Mouse (Mus musculus) urinary bladder, postnatal 36 days (tissue): Measurements from ENCODE around the gene Fam160b1.
A peak's percentile ranks its signal among the peaks of the same experiment; 100 is the strongest.

Source experiments
- DNase-seq, 2 experiments: peaks; one replicate each; pipeline ENCODE4 v3.0.0; 2022; ENCODE audit warnings: low spot score in 2 of 2, mixed read lengths in 1 of 2

Fam160b1 gene

DNA sequence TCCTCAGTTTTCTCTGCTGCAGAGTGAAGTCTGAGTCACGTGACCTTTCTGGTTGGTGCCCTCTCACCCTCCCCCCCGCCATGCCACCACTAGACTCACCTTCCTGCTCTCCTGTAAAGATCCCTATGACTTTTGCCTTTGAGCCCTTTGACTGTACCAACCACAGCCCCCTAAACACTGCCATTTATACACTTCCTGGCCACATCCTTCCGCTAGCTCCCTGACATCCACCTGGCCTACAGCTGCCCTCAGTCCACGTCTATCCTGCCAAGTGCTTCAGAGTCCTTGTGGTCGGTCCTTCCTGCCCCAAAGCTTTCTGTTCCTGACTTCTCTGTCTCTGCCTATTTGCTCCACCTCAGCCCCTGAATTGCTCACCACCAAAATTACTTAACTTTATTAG, 16.6 kb upstream of the Fam160b1 start:
- DNase-seq: no peak

DNA sequence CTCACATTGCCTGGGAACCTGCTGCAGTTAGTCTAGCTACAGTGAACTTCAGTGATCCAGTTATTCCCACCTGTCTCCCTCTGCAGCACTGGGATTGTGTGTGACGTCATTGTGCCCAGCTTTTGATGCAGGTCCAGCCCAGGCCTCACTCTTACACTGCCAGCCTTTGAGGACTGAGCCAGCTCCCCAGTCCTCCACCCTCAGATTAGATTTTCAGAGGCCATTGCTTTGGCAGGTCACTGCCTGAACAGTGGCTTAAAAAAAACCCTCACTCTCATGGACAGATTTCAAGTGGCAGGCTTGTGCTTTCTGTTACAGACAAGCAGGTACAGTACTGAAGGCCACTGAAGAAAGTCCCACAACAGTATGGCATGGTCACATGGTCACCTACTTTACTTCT, 15.8 kb upstream of the Fam160b1 start:
- DNase-seq: no peak

DNA sequence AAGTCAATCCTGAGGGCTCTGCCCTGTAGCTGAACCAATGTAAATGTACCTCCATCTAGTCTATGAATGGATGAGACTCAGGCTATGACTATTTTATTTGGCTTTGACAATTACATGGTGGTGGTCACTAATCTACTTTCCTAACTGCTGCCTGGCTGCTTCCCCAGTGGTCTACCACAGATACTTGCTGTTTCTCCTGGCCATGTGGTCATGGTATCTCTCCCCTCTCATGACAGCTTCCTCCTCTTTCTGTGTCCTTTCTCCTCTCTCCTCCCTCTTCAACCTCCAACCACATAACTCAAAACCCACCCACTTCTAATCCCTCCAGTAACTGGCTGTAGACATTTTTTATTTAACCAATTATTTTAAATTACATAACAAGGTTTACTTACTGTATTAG, 11.4 kb upstream of the Fam160b1 start:
- DNase-seq: no peak

DNA sequence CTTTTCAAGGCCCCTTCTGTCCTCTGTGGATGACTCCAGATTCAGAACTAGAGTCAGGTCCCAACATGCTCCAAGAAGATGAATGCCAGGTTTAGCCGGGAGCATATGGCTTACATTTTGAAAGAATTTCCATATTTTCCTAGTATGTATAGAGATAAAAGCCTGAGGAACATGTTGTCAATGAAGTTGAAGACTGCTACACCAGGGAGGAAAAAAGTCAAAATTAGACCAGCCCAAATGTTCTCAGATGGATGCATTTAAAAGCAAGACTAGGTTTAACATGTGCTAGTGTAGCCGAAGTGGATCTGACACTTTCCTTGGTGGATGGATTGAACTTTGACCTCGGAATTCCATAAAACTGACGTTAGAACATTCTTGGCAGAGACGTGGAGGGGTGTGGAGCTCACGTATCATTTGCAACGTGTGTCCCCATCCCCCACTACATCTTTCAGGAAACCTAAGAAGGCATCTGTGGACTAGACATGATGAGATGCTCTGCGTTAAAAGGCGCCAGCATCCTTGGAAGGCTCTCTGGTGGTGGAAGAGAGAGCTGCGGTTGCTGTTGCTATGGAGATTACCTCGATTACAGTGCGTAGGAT, 8.0 kb upstream of the Fam160b1 start:
- no peak for DNase-seq

DNA sequence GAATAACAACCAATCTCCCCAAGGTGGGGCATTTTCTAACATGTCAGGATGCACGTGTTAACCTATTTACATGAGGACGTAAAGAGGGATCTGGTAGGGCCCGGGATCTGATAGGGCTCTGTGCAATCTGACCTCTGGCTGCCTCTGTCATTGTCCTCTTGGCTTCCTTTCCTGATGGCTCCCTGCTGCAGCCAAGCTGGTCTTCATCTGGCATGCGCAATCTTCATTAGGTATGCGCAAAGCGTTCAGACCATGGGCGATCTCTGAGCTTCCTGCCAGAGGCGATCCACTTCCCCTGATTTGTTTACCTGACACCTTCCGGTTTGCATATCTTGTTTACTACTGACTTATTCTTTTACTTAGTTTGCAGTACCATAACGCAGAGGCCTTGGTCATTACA, 7.3 kb upstream of the Fam160b1 start:
- DNase-seq: no peak

DNA sequence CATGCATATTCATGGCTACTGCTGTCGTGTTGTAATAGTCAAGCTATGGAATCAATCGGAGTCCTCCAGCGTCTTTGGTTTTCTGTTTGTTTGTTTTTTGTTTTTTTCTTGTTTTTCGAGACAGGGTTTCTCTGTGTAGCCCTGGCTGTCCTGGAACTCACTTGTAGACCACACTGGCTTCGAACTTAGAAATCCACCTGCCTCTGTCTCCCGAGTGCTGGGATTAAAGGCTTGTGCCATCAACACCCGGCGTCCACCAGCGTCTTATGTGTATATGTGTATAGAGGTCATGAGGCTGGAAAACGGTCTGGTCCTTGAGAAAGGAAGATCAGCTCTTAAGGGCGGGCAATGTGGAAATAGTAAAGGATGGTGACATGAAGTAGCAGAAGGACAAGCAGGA, 6.4 kb upstream of the Fam160b1 start:
- DNase-seq: no peak

DNA sequence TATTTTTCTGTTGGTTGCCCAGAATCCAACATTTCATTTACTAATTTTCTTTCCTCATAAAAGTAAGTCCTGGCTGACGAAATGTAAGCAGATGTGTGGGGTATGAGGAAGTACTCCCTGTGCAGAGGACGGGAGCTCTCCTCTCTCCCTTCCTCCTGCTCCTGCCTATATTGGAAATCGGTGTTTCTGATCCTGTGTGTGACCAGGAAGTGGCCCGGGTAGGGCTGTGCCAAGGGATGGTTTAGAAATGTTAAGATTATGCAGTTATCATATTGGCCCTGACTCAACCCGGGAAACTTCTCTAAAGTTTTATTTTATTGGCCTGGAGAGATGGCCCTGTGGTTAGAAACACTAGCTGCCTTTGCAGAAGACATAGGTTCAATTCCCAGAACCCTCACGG, 5.8 kb upstream of the Fam160b1 start:
- no peak for DNase-seq

DNA sequence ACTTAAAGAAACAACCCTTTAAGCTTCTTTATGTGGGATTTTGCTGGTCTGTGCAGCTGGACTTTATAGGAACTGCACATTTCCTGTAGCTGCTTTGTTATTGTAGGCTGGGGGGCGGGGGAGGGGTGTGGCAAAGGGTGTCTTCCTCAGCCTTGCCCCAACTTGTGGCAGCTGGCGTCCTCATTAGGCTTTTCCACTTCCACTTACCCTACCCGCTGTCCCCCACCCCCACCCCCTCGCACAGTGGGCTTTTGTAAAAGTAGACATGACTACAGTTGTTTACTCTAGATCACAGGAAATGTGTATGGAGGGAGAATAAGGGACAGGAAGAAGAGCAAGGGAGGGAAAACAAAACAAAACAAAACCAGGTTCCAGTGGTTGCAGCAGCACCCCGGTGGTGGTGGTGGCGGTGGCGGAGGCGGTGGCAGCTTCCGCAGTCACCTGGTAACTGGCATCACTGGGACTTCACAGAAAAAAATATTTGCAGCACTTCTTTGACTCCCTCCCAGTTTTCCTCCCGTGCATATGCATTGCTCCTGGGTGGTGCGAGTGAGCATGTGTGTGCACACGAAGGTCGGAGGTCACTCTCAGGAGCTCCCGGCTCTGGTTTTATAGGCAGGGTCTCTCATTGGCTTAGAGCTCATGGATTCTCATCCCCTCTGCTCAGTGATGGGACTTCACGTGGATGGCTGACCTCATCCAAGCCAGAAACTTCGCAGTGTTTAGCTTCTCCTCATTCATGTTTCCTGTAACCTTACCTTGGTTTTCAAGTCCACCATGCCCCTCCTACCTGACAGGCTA, 4.8 kb upstream of the Fam160b1 start:
- no peak for DNase-seq

DNA sequence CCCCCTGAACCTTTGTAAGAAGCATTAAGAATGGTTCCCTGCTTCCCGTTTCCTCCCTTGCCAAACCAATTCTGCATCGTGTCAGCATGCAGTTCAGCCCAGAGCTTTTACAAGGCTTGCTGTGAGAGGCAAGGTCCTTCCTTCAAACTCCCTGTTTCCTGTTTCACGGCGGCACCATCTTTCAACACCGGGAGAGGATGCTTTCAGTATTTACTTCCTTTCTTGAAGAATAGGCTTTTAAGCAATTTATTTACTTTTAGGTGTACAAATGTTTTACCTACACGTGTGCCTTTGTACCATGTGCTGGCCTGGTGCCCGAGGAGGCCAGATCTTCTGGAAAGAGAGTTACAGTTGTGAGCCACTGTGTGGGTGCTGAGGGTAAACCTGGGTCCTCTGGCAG, 4.2 kb upstream of the Fam160b1 start:
- no peak for DNase-seq

DNA sequence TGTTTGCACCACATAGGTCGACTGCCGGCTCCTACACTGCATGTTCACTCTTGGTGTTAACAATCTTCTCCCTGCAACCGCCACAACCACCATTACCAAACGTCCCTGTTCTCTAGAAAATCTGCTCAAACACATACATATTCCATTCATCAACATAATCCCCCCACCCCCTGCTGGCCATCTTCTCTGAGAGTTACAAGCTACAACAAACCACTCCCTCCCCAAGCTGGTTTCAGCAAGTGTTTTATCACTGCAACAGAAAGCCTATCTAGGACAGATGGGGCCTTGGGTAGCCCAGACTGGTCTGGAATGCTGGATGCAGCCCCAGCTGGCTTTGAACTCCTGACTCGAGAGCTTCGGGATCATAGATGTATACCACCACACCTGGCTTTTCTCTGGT, 3.2 kb upstream of the Fam160b1 start:
- DNase-seq: no peak

DNA sequence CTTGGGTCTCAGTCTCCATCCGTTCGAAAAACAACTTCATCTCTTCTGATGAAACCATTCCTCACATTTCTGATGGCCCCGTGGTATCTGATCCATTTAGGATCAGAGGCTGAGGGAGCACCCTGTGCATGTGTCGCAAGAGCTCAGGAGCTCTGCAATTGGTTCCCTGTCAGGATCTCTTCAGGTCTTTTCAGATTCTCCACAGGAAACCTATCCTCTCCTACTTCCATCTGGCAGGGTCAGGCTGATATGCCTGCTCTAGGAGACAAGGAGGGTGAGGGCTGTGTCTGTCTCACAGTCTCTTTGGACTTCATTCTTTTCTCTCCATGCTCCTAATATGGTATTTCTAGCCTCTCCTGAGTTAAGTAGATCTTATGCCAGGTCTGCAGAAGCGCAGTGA, 2.7 kb upstream of the Fam160b1 start:
- no peak for DNase-seq

DNA sequence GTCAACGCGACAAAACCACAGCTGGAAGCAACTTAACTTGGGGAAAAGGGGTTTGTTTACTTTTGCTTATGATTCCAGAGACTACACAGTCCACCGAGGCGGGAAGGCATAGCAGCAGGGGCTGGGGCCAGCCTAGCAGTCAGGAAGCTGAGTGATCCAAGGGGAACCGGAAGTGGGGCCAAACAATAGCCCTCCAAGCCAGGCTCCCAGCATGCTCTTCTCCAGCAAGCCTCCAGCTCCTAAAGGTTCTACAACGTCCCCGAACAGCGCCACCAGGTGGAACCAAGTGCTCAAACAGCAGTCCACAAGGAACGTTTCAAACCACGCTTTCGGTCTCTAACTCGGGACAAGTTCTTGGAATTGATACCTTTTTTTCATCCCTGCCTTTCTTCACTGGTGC, 2.2 kb upstream of the Fam160b1 start:
- peak; percentile 23 to 69 for DNase-seq

DNA sequence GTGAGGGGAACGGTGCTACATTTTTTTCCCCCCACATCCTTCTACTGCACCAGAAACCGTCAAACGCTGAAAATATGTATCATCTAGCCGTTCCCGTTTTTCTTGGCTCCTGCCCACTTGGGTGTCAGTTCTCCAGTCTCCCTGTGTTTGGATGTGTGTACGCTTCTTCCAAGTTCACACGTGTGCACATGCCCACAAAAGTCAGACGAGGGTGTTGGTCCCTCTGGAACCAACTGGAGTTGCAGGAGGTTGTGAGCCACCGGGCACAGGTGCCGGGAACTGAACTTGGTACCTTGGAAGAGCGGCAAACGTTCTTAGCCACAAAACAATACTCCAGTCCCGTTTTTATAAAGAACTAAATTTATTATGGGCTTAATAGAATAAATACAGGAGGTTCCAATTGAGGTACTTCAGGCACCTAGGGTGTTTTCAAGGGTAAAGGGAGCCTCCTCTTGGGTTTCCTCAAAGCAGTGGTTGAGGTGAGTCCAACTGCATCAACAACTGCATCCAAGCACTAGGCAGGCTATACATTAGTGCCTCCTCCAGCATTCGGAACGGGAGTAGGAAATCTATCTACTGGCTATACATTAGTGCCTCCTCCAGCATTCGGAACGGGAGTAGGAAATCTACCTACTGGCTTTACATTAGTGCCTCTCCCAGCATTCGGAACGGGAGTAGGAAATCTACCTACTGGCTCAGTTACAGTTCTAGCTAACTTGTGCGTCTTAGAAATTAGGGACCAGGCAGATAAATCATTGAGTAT, 1.5 kb upstream of the Fam160b1 start:
- DNase-seq: no peak

DNA sequence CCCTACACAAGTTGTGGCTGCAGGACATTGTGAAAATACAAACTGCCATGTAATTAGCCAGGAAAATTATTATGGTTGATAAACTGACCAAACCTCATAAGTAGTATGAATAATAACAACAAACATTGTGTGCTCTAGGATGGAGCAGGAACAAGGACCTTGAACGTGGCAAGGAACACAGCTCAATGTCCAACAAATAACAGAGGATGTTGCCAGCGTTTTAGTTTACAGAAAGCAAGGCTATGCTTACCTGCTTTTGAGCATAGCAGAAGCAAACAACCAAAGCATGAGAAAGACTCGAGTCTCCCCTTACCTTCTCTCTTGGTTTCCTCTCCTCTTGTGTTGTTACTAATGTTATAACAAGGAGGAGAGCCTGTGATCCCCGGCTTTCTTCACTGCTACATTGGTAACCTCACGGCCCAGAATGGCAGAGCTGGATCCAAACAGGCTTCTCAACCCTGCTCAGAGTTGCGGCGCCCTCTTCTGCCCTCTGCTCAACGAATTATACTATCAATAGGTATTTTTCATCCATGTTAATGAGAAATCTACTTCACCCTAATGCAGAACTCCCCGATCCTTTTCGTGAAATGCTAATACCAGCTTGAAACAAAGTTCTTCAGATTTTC, 666 bp upstream of the Fam160b1 start:
- peak in 1 of 2 experiments; percentile 18 for DNase-seq

DNA sequence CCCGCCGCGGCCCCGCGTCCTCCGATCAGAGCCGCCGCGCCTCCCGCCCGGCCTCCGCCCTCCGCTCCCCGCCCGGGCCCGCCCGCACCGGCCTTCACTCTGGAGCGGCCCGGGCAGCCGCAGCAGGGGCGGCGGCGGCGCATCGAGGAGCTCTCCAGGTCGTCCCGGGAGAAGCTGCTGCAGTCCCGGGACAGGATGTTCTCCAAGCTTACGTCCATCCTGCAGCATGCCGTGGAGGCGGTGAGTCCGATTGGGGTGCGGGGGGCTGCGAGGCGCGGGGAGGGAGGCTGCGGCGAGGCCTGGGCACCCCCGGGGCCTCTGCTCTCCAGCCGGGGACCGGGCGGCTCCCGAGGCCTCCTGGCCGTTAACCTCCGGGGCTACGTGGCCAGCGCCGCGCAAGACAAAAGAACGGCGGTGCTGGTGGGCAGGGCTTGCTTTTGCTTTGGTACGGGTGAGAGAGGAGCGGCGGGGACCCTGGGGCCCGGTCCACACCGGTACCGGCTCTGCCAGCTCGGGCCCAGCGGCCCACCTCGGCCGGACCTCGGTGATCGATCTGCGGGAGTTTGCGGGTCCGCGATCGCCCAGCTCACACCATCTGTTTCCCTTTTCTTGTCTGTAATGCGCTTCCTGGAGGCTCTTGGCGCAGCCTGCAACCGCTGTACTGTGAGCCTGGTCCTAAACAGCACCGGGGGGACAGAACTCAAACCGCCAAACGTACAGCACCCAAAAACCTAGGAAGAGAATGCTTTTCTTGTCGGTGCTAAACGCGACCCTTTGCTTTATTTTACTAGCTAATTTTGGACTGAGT, 855 bp downstream of the Fam160b1 start:
- DNase-seq: peak; percentile 57 to 58

DNA sequence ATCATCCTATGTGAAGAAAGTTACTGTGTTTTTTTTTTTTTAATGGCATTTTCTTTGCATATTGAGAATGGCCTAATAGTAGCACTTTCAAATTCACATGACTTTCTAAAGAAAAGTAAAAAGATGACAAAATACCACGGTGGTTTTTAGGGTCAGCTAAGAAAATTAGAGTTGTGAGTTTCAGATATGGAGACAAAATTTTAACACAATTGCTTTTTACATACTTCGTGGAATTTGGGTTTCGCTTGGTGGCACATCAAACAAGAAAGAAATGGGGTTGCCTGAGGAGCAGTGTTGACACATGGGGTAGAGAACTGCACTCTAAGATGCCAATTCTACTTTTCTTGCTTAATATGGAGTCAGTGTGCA, 1.4 kb downstream of the Fam160b1 start:
- no peak for DNase-seq

DNA sequence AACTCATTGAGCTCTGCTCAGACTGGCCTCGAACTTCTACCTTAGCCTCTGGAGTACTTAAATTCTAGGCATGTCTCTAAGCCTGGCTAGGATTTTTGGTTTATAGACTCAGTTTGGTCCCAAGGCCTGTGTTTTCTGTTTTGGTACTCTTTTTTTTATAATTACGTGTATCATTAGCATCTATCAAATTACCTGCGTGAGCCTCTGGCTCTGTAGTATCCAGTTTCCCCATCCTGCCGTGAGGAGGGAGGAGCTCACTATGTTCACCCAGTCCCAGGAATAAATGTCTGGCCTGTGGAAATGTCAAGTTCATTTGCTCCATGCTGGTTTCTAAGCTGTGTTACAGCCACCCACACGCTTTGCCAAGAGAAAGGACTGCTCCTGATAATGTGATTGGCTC, 2.1 kb downstream of the Fam160b1 start:
- no peak for DNase-seq

DNA sequence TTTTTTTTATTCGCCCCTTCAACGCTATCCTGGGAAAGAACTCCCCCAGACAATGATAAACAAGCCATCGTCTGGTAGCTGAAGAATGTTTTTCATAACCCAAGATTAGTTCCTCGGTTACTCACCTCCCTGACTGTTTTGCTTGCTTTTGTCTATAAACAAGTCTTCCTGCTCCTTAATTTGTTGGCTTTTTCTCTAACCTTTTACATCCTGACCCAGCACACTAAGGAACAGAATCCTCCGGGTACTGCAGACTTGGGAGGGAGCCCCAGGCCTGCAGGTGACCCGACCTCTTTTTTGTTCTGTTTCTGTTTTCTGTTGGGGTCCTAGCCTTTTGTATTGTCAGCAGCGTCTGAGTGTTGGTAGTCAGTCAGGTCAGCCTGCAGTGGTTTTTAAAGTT, 2.6 kb downstream of the Fam160b1 start:
- DNase-seq: no peak

DNA sequence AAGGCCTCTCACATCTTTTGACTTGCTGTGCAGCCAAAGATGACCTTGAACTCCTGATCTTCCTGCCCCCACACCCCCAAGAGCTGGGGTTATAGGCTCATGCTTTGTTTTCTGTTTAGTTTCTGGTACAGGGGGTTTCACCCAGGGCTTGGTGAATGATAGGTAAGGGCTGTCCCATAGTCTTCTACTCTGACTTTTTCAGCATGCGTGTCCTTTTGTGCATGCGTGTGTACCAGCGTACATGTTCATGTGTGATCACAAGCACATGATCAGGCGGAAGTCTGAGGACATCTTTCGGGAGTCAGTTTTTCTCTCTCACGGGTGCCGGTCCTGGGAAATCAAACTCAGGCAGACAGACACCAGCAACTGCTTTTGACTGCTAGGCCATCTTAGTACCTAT, 3.1 kb downstream of the Fam160b1 start:
- no peak for DNase-seq

DNA sequence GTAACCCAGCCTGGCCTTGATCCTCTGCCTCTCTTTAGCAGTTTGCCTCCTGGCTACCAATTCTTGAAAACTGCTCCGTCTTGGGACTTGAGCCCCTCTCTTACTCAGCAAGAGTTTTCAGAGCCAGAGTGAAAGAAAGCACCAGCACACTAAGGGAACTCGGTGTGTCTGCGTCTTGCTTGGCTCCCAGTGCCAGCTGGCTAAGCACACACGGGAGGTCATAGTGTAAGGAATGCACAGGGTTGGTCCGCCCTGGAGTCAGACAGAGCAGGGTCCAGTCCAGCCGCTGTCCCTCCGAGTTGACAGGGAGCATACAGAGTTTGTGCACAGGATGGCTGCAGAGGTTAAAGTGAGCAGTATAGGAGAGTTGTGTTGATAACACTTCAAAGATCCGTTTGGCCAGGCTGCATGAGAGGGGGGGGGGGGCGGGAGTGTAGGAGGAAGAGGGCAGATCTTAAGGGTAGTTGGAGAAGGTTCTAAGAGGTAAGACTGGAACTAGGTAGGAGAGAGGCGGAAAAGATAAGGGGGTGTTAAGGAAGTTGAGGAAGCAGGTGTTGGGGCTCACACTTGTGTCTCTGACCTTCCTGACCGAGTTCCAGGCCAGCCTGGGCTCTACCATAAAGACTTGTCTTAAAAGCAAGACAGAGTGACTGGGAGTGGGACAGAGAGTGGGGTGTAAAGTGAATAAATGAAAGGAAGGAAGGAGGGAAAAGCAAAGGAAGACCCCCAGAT, 4.6 kb downstream of the Fam160b1 start:
- DNase-seq: peak; percentile 31 to 61

DNA sequence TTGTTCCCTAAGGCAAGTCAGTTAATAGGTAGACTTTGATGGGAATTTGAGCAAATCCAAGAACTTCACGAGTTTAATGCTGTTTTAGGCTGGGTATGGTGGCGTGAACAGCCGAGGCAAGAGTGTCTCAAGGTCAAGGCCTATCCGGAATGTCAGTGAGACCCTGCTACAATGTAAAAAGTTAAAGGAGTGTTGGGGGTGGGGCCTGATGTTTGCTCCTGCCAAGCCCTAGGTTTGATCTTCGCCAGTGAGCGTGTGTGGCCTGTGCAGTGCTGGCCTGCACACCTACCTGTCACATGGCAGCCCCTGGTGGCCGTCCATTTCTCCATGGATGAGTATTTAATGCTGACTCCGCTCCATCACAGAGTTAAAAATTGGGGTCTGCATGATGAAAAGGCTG, 5.5 kb downstream of the Fam160b1 start:
- DNase-seq: no peak
